Mouse (Mus musculus): ENCODE data around the gene Gm17535. TPM values are rescaled to one million over a fixed set of nuclear protein-coding genes. Genes with fewer than 3 reads are reported as not detected.
"Not testable (repeated sequence)": the region's sequence is repeated elsewhere in the genome, so short reads cannot be mapped to it uniquely, and the experiment has no call there.

Gm17535 gene
- polyA plus RNA-seq, 1 experiment from 2014 or later, result not detected

GRCm38 (mm10) chr9:3012054-3012621 lies 22.3 kb upstream of the Gm17535 start:
- not testable (repeated sequence) for H3K4me1 ChIP-seq (ENCODE audit: insufficient read depth, low read depth, low read length); H3K9ac ChIP-seq (replicated peaks; ENCODE audit: low read depth); H3K27me3 ChIP-seq (replicated peaks; ENCODE audit: insufficient read depth, low read length); H3K4me2 ChIP-seq (replicated peaks; ENCODE audit: low read depth, low read length); H3K4me3 ChIP-seq (ENCODE audit: low read depth, low read length); H3K36me3 ChIP-seq (ENCODE audit: insufficient read depth, low read length); DNase-seq (ENCODE audit: low spot score); ATAC-seq; H3K9me3 ChIP-seq (ENCODE audit: low read length); H3K27ac ChIP-seq (ENCODE audit: low read length)
- 83% methylated on average over 2 of the region's 7 CpGs for WGBS

- peak; percentile 43 for ATAC-seq
- not testable (repeated sequence) for H3K27me3 ChIP-seq (replicated peaks; ENCODE audit: insufficient read depth, low read length); H3K9me3 ChIP-seq (ENCODE audit: low read length); H3K9ac ChIP-seq (replicated peaks; ENCODE audit: low read depth); H3K4me2 ChIP-seq (replicated peaks; ENCODE audit: low read depth, low read length); H3K27ac ChIP-seq (ENCODE audit: low read length); DNase-seq (ENCODE audit: low spot score); H3K4me1 ChIP-seq (ENCODE audit: insufficient read depth, low read depth, low read length); H3K4me3 ChIP-seq (ENCODE audit: low read depth, low read length); H3K36me3 ChIP-seq (ENCODE audit: insufficient read depth, low read length)
- WGBS, result no CpG with 5 or more reads among the region's 11 CpGs
These were observed 21.6 kb upstream of the Gm17535 start, which contains the start of gene Gm10721 for GRCm38 (mm10) chr9:3012733-3013279. Gene Gm10721 (plus strand): TSS chr9:3013140.

DNA sequence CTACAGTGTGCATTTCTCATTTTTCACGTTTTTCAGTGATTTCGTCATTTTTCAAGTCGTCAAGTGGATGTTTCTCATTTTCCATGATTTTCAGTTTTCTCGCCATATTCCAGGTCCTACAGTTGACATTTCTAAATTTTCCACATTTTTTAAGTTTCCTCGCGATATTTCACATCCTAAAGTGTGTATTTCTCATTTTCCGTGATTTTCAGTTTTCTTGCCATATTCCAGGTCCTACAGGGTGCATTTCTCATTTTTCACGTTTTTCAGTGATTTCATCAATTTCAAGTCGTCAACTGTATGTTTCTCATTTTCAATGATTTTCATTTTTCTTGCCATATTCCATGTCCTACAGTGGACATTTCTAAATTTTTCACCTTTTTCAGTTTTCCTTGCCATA lies 19.0 kb upstream of the Gm17535 start, which contains the start of gene Gm10720:
Gene Gm10720 (plus strand): TSS at position 301 of the 400 bp plus-strand sequence.
- ATAC-seq, result not testable (repeated sequence)

GRCm38 (mm10) chr9:3015896-3016295 lies 18.5 kb upstream of the Gm17535 start:
- DNase-seq (ENCODE audit: low spot score); ATAC-seq; H3K27ac ChIP-seq (ENCODE audit: low read length); H3K4me3 ChIP-seq (ENCODE audit: low read depth, low read length); H3K4me1 ChIP-seq (ENCODE audit: insufficient read depth, low read depth, low read length); H3K9ac ChIP-seq (replicated peaks; ENCODE audit: low read depth); H3K36me3 ChIP-seq (ENCODE audit: insufficient read depth, low read length); H3K27me3 ChIP-seq (replicated peaks; ENCODE audit: insufficient read depth, low read length); H3K9me3 ChIP-seq (ENCODE audit: low read length); H3K4me2 ChIP-seq (replicated peaks; ENCODE audit: low read depth, low read length): not testable (repeated sequence)
- 61% methylated on average over 5 of the region's 6 CpGs for WGBS

More for the DNA sequence above, 19.0 kb upstream of the Gm17535 start, which contains the start of gene Gm10720:
- not testable (repeated sequence) for H3K4me1 ChIP-seq (ENCODE audit: insufficient read depth, low read depth, low read length); H3K4me3 ChIP-seq (ENCODE audit: low read depth, low read length); H3K27ac ChIP-seq (ENCODE audit: low read length); H3K9ac ChIP-seq (replicated peaks; ENCODE audit: low read depth); H3K36me3 ChIP-seq (ENCODE audit: insufficient read depth, low read length); H3K9me3 ChIP-seq (ENCODE audit: low read length); H3K27me3 ChIP-seq (replicated peaks; ENCODE audit: insufficient read depth, low read length); H3K4me2 ChIP-seq (replicated peaks; ENCODE audit: low read depth, low read length); DNase-seq (ENCODE audit: low spot score)
- 56% methylated on average over 4 of the region's 9 CpGs for WGBS

DNA sequence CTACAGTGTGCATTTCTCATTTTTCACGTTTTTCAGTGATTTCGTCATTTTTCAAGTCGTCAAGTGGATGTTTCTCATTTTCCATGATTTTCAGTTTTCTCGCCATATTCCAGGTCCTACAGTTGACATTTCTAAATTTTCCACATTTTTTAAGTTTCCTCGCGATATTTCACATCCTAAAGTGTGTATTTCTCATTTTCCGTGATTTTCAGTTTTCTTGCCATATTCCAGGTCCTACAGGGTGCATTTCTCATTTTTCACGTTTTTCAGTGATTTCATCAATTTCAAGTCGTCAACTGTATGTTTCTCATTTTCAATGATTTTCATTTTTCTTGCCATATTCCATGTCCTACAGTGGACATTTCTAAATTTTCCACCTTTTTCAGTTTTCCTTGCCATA lies 17.3 kb upstream of the Gm17535 start, which contains the start of gene Gm10719:
Gene Gm10719 (plus strand): TSS at position 301 of the 400 bp plus-strand sequence.
- not testable (repeated sequence) for ATAC-seq; H3K27ac ChIP-seq (ENCODE audit: low read length); H3K9ac ChIP-seq (replicated peaks; ENCODE audit: low read depth); H3K4me3 ChIP-seq (ENCODE audit: low read depth, low read length); H3K9me3 ChIP-seq (ENCODE audit: low read length); H3K4me1 ChIP-seq (ENCODE audit: insufficient read depth, low read depth, low read length); H3K4me2 ChIP-seq (replicated peaks; ENCODE audit: low read depth, low read length); H3K36me3 ChIP-seq (ENCODE audit: insufficient read depth, low read length); H3K27me3 ChIP-seq (replicated peaks; ENCODE audit: insufficient read depth, low read length); DNase-seq (ENCODE audit: low spot score)
- WGBS, result 100% methylated on average over 1 of the region's 9 CpGs

DNA sequence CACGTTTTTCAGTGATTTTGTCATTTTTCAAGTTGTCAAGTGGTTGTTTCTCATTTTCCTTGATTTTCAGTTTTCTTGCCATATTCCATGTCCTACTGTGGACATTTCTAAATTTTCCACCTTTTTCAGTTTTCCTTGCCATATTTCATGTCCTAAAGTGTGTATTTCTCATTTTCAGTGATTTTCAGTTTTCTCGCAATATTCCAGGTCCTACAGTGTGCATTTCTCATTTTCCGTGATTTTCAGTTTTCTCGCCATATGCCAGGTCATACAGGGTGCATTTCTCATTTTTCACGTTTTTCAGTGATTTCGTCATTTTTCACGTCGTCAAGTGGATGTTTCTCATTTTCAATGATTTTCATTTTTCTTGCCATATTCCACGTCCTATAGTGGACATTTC lies 15.5 kb upstream of the Gm17535 start:
- H3K27me3 ChIP-seq (replicated peaks; ENCODE audit: insufficient read depth, low read length); H3K27ac ChIP-seq (ENCODE audit: low read length); ATAC-seq; H3K4me1 ChIP-seq (ENCODE audit: insufficient read depth, low read depth, low read length); DNase-seq (ENCODE audit: low spot score); H3K36me3 ChIP-seq (ENCODE audit: insufficient read depth, low read length); H3K9ac ChIP-seq (replicated peaks; ENCODE audit: low read depth); H3K4me2 ChIP-seq (replicated peaks; ENCODE audit: low read depth, low read length); H3K9me3 ChIP-seq (ENCODE audit: low read length); H3K4me3 ChIP-seq (ENCODE audit: low read depth, low read length): not testable (repeated sequence)
- WGBS, result 72% methylated on average over 9 of the region's 9 CpGs

- not testable (repeated sequence) for H3K27me3 ChIP-seq (replicated peaks; ENCODE audit: insufficient read depth, low read length); H3K36me3 ChIP-seq (ENCODE audit: insufficient read depth, low read length); H3K4me2 ChIP-seq (replicated peaks; ENCODE audit: low read depth, low read length); H3K9me3 ChIP-seq (ENCODE audit: low read length); H3K27ac ChIP-seq (ENCODE audit: low read length); H3K4me3 ChIP-seq (ENCODE audit: low read depth, low read length); DNase-seq (ENCODE audit: low spot score); H3K9ac ChIP-seq (replicated peaks; ENCODE audit: low read depth); H3K4me1 ChIP-seq (ENCODE audit: insufficient read depth, low read depth, low read length)
- peak; percentile 50 for ATAC-seq
- WGBS, result 77% methylated on average over 11 of the region's 19 CpGs
These were observed 14.3 kb upstream of the Gm17535 start for GRCm38 (mm10) chr9:3019835-3020727.

DNA sequence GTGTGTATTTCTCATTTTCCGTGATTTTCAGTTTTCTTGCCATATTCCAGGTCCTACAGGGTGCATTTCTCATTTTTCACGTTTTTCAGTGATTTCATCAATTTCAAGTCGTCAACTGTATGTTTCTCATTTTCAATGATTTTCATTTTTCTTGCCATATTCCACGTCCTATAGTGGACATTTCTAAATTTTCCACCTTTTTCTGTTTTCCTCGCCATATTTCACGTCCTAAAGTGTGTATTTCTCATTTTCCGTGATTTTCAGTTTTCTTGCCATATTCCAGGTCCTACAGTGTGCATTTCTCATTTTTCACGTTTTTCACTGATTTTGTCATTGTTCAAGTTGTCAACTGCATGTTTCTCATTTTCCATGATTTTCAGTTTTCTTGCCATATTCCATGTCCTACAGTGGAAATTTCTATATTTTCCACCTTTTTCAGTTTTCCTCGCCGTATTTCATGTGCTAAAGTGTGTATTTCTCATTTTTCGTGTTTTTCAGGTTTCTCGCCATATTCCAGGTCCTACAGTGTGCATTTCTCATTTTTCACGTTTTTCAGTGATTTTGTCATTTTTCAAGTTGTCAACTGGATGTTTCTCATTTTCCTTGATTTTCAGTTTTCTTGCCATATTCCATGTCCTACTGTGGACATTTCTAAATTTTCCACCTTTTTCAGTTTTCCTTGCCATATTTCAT lies 11.9 kb upstream of the Gm17535 start:
- H3K4me1 ChIP-seq (ENCODE audit: insufficient read depth, low read depth, low read length); H3K4me3 ChIP-seq (ENCODE audit: low read depth, low read length); H3K36me3 ChIP-seq (ENCODE audit: insufficient read depth, low read length); H3K4me2 ChIP-seq (replicated peaks; ENCODE audit: low read depth, low read length); H3K27me3 ChIP-seq (replicated peaks; ENCODE audit: insufficient read depth, low read length); H3K9ac ChIP-seq (replicated peaks; ENCODE audit: low read depth); H3K9me3 ChIP-seq (ENCODE audit: low read length); ATAC-seq; H3K27ac ChIP-seq (ENCODE audit: low read length): not testable (repeated sequence)
- WGBS, result 72% methylated on average over 9 of the region's 13 CpGs
- DNase-seq (ENCODE audit: low spot score), result peak; percentile 4

All from lung, postnatal 0 days (tissue).